Mouse (Mus musculus): ENCODE measurements around the gene Ccdc82. TPM values are rescaled to one million over a fixed set of nuclear protein-coding genes. Genes with fewer than 3 reads are reported as not detected.
A peak's percentile ranks its signal among the peaks of the same experiment; 100 is the strongest.

Gene Ccdc82
- polyA plus RNA-seq, 1 experiment from 2014 or later = 4.4 TPM

DNA sequence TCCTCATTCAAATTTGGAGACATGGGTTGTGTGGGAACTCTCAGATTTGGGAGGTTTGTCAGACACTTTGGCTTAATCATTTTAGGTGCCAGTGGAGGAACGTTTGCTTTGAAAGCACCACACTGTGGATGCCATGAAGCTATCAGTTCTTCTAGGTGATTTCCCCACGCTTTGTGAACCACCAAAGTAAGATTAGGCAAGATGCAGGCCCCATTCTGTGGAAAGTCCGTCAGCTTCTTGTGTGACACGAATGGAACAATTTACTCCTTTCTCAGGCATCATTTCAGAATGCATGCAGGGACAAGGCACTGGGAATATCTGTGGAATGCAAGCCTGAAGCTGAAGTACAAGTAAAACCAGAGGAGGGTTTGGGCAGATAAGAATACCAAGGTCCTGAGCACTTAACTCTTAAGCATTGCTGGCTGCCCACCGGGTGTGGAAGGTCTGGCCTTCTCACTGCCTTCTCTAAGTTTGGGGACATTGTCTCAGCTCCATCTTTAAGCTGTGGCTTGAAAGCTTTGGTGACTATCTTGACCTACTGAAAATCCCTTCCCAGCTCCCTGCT lies 74.1 kb downstream of the Ccdc82 start:
- Histone ChIP-seq H3K27me3 (ENCODE audit: low read depth, poor library complexity, severe bottlenecking) (no peaks in the 10 kb centered on the region), H3K4me1 (peaks cover 19% of the 10 kb centered on the region), H3K4me3 (no peak overlapping the region), H3K27ac (no peak overlapping the region), H3K9me3 (replicated peaks) (no peaks in the 10 kb centered on the region), H3K36me3 (no peaks in the 10 kb centered on the region)
- 87% methylated on average over 5 of the region's 5 CpGs for WGBS
- DNase-seq (ENCODE audit: low spot score) = no peak

DNA sequence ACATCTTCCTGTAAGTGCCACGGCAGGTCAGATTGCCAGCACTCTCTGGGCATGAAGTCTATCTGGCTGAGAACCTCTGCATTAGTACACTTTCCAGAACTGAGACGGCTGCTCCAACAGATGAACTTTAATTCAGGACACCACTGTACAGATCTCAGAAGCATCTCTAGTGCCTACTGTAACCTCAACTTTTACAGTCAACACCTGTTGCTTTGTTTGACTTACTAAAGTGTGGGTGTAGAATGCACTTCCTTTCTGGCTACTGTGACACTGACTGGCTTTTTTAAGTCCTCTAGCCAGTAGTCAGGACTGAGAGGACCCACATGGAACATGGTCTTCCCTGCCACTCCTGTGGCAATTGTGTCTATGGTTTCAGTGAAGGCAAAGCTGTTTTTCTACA lies 76.3 kb downstream of the Ccdc82 start:
- Histone ChIP-seq H3K4me3 (no peak overlapping the region), H3K27me3 (ENCODE audit: low read depth, poor library complexity, severe bottlenecking) (no peaks in the 10 kb centered on the region), H3K36me3 (no peaks in the 10 kb centered on the region), H3K9me3 (replicated peaks) (no peaks in the 10 kb centered on the region), H3K4me1 (peaks cover 18% of the 10 kb centered on the region), H3K27ac (peak overlapping the region; percentile 26)
- 85% methylated on average over 2 of the region's 2 CpGs for WGBS
- DNase-seq (ENCODE audit: low spot score) = no peak

DNA sequence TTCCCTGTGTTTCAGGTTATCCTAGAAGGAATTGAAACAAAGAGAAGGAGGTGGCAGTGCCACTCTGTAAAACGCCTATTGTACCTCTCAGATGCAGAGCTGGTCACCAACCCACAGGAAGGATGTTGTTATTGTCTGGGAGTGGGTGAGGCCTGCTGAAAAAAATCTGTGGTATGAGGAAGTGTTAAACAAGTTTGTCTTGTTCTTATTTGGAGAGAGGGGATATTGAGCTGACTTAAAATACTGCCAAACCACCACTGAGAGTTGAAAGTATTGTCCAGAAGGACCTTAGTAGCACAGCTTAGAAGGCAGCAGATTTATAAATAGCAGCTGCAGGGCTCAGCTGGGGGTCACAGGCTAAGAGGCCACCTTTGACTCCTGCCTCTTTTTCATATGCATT lies 76.9 kb downstream of the Ccdc82 start:
- no peak for DNase-seq (ENCODE audit: low spot score)
- H3K4me1 ChIP-seq = peaks cover 18% of the 10 kb centered on the region
- no peaks in the 10 kb centered on the region for H3K27me3 ChIP-seq (ENCODE audit: low read depth, poor library complexity, severe bottlenecking)
- no peaks in the 10 kb centered on the region for H3K9me3 ChIP-seq (replicated peaks)
- H3K4me3 ChIP-seq = no peak overlapping the region
- peak overlapping the region; percentile 26 for H3K27ac ChIP-seq
- no peaks in the 10 kb centered on the region for H3K36me3 ChIP-seq
- WGBS = 36% methylated on average over 1 of the region's 1 CpGs

Other genes with a start within 250 kb of the Ccdc82 start
- 6.3 and 7.2 TPM in 2 replicates for gene Jrkl, start 1.1 kb upstream of the Ccdc82 start, polyA plus RNA-seq (2016; fragmentation: Nextera tagmentation; extraction: Ambion mirVana)
- 4.5 and 8.0 TPM in 2 replicates for gene Maml2, start 51.0 kb downstream of the Ccdc82 start, polyA plus RNA-seq (2016; fragmentation: Nextera tagmentation; extraction: Ambion mirVana)
- gene Gm17571, start 199.8 kb downstream of the Ccdc82 start, polyA plus RNA-seq (2016; fragmentation: Nextera tagmentation; extraction: Ambion mirVana) = not detected in 2 replicates